Mouse (Mus musculus) frontal cortex, postnatal 14 days (tissue): ENCODE results near the gene Dgkq.
A peak's percentile ranks its signal among the peaks of the same experiment; 100 is the strongest.

Source experiments
- DNase-seq, 2 experiments: peaks; one replicate each; pipeline ENCODE4 v3.0.0; 2022; ENCODE audit warnings: low spot score in 2 of 2

The Dgkq gene

GRCm38 (mm10) chr5:108689091-108689490 is 19.6 kb upstream of the Dgkq start:
- DNase-seq: no peak

- DNase-seq: no peak
Observed at GRCm38 (mm10) chr5:108680871-108681270, 11.4 kb upstream of the Dgkq start.

DNA sequence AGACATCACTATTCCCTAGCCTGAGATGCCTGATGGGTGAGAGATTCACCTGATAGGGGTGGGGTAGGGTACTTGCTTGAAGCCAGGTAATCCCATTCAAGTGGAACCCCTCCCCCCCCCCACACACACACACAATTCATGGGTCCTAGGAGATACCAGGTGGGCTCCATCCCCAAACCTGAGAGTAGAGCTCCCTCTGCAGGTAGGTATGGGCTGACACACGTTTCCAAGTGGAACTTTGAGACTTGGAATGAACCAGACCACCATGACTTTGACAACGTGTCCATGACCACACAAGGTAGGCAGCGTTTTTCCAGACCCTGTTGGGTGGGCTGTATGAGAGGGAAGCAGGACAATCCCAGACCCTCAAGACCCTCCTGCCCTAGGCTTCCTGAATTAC is 10.4 kb upstream of the Dgkq start:
- DNase-seq: no peak

GRCm38 (mm10) chr5:108678296-108678854 is 8.9 kb upstream of the Dgkq start:
- DNase-seq: no peak

DNA sequence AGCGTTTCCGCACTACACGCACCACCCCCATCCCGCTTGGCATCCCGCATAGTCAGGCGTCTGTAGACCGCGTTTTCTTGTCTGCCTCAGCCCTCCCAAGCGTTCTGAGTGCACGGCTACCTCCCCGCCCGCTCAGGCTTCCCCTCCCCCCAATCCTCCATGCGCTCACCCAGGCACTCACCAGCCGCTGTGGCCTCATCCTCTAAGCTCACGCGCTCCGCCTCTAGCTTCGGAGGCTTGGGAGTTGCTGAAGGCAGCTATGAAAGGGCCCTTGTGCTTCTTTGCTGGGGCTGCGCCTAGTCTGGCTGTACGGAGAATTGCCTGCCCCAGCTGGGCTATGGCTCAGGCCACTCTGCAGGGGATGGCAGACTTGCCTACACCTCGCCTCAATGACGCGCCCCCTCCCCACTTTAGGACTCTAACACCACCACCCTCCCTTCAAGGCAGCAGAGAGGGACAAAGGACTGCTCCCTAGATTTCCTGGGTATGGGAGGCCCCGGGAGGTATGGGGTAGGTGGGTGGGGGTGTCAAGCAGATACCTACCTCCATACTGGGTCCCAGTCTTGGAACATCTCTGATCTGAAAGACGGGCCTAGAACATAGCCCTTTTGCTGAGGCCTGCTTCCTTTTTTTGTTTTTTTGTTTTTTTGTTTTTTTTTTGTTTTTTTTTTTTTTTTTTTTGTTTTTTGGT is 8.3 kb upstream of the Dgkq start:
- peak; percentile 76 to 81 for DNase-seq

- peak in 1 of 2 experiments; percentile 31 for DNase-seq
Observed at GRCm38 (mm10) chr5:108676772-108677498, 7.5 kb upstream of the Dgkq start.

- no peak for DNase-seq
Observed at GRCm38 (mm10) chr5:108675251-108675816, 5.9 kb upstream of the Dgkq start, which contains the start of gene Slc26a1. TSS of gene Slc26a1 (minus strand) at chr5:108675569.

DNA sequence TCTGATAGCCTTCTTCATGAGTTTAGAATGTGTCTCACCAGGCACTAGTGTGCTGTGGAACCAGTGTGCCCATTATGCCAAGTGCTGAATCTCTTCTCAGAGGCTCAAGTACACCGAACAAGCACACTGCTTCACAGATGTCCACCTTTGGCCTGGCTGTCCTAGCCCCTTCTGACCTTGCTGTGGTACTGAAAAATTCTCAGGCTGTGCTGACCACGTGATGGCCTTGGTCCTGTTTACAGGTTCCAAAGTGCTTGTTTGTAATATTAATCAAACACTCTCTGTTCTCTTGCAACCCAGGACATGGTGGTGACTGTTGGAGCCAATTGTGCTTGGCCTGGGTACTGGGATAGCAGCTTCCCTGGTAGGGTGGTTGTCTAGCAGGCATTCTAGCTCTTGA is 5.2 kb upstream of the Dgkq start:
- DNase-seq: no peak

- DNase-seq: no peak
Observed at GRCm38 (mm10) chr5:108671757-108672156, 2.3 kb upstream of the Dgkq start.

DNA sequence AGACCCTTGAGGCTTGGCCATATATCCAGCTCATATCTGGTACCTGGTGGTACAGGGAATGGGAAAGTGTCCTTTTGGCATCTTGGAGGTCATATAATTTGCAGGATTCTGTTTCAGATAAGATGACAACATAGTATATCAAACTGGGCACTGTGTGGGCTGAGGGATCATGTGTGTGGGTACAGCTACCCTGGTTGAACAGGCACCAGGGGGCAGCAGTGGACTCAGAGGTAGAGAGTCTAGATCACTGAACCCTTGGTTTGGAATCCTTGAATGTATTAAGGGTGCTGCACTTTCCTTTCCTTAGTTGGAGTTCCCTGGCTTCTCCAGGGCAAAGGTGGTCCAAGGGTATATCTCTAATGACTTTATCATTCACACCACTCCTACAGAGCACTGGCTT is 1.3 kb upstream of the Dgkq start:
- no peak for DNase-seq

DNA sequence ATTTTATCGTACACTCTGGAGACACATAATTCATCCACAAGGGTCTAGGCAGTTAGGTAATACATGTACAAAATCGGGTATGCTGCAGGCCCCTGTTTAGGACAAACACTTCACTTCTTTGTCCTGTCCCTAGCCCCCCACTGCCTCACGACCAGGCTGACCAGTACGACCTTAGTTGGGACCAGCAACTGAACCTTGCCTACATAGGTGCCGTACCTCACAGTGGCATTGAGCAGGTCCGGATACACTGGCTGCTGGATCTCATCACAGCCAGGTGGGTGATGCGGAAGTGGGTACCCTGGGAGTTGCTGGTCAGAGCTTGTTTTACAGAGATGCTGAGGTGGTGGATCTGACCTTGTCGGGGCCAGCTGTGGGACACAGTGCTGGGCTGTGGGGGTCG is 514 bp upstream of the Dgkq start:
- DNase-seq: no peak

DNA sequence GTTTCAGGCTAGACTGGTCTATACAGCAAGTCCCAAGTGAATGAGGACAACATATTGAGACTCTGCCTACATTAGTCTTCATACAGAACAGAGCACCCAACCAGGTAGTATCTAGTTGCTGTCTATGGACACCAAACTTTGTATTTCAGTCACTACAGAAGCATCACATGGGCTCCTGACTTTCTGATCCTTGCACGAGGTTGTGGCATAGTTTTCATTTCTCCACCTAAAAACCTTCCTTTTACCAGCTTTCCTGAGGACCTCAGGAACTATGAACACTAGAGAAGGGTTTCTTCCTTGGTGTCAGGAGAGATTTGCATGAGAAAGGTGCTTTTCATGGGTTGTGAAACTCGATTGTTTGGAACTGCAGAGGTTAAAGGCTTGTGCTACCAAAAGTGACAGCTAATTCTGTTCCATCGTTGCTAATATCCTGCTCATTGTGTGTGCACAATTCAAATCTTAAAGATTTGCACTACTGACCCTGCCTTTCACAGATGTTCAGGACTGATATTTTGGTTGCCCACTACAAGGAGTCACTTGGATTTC is 1.0 kb downstream of the Dgkq start:
- no peak for DNase-seq

- no peak for DNase-seq
Observed at GRCm38 (mm10) chr5:108667370-108667769, 2.1 kb downstream of the Dgkq start.

DNA sequence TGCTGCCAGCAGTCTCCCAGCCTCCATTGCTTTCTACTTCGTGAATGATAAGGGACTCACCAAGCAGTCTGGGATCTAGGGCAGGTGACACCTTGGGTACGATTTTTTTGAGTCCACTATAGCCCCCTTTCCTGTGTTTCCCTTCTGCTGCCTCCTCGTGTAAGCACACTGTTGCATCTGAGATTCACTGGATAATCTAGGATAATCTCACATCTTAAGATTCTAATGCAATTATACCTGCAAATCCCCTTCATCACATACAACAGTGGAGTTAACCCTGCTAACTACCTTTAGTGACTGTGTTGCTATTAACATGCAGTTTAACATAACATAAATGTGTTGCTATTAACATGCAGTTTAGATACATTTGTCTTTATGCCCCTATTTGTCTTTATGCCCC is 4.4 kb downstream of the Dgkq start:
- no peak for DNase-seq

GRCm38 (mm10) chr5:108662772-108663171 is 6.7 kb downstream of the Dgkq start:
- DNase-seq: no peak

- DNase-seq: peak; percentile 78 to 89
Observed at GRCm38 (mm10) chr5:108660632-108661268, 8.7 kb downstream of the Dgkq start.

DNA sequence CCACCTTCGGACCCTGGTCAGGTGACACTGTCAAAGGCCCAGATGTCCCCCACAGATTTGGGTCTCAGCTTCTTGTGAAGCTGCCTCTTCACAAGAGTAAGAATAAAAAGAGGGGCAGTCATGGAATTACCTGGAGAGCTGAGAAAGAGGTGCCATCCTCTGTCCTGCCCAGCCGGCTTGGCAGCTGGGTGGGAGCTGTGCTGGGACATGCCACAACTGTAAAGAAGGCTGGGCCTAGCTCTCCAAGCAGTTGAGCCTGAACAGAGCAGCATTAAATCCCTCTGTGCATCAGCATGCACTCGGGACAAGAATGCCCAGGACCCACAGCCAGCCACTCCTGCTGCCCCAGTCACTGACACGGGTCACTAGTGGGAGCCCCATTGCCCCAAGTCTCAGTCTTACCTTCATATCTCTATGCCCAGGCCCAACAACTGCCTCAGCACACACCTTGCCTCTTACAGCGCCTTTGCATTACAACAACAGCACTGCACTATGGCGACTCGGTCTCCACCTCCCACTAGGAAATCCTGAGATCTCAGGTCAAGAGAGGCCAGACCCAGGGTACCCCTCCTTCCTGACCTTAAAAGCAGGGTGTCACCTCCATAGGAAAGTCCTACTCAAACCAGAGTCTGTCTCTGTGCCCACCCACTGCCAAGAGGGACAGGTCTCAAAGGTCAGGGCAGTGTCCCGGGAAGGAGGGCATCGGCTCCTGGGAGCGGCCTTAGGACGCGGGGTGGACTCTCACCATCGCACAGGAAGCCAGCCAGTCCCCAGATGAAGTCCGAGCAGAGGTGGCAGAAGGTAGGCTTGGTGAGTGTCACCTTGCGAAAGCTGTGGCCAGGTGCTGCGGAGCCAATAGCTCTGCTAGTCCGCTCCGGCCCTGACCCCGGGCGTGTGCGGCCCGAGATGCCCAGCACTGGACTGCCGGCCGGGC is 9.5 kb downstream of the Dgkq start, which contains the start of gene Idua:
TSS of gene Idua (plus strand) at position 634 of the 934 bp plus-strand sequence.
- DNase-seq: peak in 1 of 2 experiments; percentile 18

- DNase-seq: no peak
Observed at GRCm38 (mm10) chr5:108658611-108659010, 10.9 kb downstream of the Dgkq start.

- DNase-seq: no peak
Observed at GRCm38 (mm10) chr5:108657406-108657805, 12.1 kb downstream of the Dgkq start.

- no peak for DNase-seq
Observed at GRCm38 (mm10) chr5:108655891-108656650, 13.4 kb downstream of the Dgkq start.
